Mouse (Mus musculus): ENCODE data around the gene Tfeb. TPM values are rescaled to one million over a fixed set of nuclear protein-coding genes. Genes with fewer than 3 reads are reported as not detected.
A peak's percentile ranks its signal among the peaks of the same experiment; 100 is the strongest.

The Tfeb gene
- polyA plus RNA-seq, 1 experiment from 2014 or later, result 13.6 TPM

- ATAC-seq (replicated peaks; ENCODE audit: low FRiP score, low TSS enrichment, low read depth) (no peak), DNase-seq (ENCODE audit: low spot score) (peak; percentile 74)
- Histone ChIP-seq H3K27ac (ENCODE audit: low read depth) (peak overlapping the region; percentile 80; the same call in 1 of the 2 replicates), H3K9ac (ENCODE audit: low read length) (peak overlapping the region; percentile 76), H3K4me2 (ENCODE audit: low read length) (peak overlapping the region; percentile 82), H3K4me3 (ENCODE audit: low read depth, low read length) (peak overlapping the region; percentile 91), H3K4me1 (replicated peaks; ENCODE audit: control insufficient read depth, insufficient read depth, low read length) (peaks cover 24% of the 10 kb centered on the region), H3K9me3 (ENCODE audit: control insufficient read depth, low read length) (no peaks in the 10 kb centered on the region), H3K36me3 (ENCODE audit: control insufficient read depth, insufficient read depth, low read length) (0 out of 2 replicates have a peak, but pooled peaks cover 3% of the 10 kb centered on the region), H3K27me3 (replicated peaks; ENCODE audit: control insufficient read depth, insufficient read depth, low read length) (0 out of 2 replicates have a peak, but pooled peaks cover 2% of the 10 kb centered on the region)
- 4% methylated on average over 45 of the region's 45 CpGs for WGBS
These were observed 97.0 kb downstream of the Tfeb start for GRCm38 (mm10) chr17:47833628-47834481.

DNA sequence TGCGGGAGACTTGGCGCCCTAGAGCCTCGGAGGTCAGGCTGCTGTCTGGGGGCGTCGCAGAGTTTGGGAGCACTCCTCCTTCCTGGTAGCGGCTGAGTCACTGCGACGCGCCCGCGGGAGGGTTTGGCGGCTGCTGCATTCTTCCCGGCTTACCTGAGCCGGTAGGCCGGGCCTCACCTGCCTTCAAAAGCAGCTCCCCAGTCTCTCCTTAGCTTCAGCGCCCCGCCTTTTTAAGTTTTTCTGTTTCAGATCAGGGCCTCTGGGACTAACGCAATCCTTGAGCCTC is 97.6 kb downstream of the Tfeb start, which contains the start of gene Mdfi:
Gene Mdfi (minus strand): TSS at position 210 of the 286 bp plus-strand sequence.
- H3K4me2 ChIP-seq (ENCODE audit: low read length), result peak within 1 kb of the TSS; percentile 82
- 5% methylated on average over 18 of the region's 18 CpGs for whole genome bisulfite sequencing
- H3K9me3 ChIP-seq (ENCODE audit: control insufficient read depth, low read length), result no peaks in the 10 kb centered on the region
- H3K9ac ChIP-seq (ENCODE audit: low read length), result peak within 1 kb of the TSS; percentile 76
- H3K4me1 ChIP-seq (replicated peaks; ENCODE audit: control insufficient read depth, insufficient read depth, low read length), result peaks cover 24% of the 10 kb centered on the region
- peak within 1 kb of the TSS; percentile 80; the same call in 1 of the 2 replicates for H3K27ac ChIP-seq (ENCODE audit: low read depth)
- ATAC-seq (replicated peaks; ENCODE audit: low FRiP score, low TSS enrichment, low read depth), result peak; percentile 14; the same call in 1 of the 2 replicates
- H3K4me3 ChIP-seq (ENCODE audit: low read depth, low read length), result peak within 1 kb of the TSS; percentile 91
- peak; percentile 72 for DNase-seq (ENCODE audit: low spot score)
- 0 out of 2 replicates have a peak, but pooled peaks cover 2% of the 10 kb centered on the region for H3K27me3 ChIP-seq (replicated peaks; ENCODE audit: control insufficient read depth, insufficient read depth, low read length)
- 0 out of 2 replicates have a peak, but pooled peaks cover 3% of the 10 kb centered on the region for H3K36me3 ChIP-seq (ENCODE audit: control insufficient read depth, insufficient read depth, low read length)

DNA sequence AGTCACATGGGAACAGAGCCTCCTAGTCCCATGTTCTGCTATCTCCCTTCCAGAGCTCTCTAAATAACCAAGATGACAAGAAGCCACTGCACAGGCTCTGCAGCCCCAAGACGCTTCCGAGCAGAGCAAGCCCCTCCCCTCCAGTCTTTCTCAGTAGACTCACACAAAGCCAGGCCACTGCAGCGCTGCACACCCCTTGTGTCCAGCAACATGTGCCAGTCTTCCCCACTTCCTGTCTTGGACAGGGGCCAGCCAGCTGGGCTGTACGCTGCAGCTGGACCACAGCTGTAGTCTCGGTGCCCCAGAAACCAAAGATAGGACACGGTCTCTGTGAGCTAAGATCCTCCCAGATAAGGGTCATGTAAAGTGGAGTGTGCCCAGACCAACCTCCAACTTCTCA is 101.0 kb downstream of the Tfeb start:
- WGBS, result 21% methylated on average over 6 of the region's 6 CpGs
- no peak overlapping the region for H3K4me2 ChIP-seq (ENCODE audit: low read length)
- no peak overlapping the region for H3K4me3 ChIP-seq (ENCODE audit: low read depth, low read length)
- H3K9me3 ChIP-seq (ENCODE audit: control insufficient read depth, low read length), result no peaks in the 10 kb centered on the region
- ATAC-seq (replicated peaks; ENCODE audit: low FRiP score, low TSS enrichment, low read depth) (no peak), DNase-seq (ENCODE audit: low spot score) (no peak)
- H3K27me3 ChIP-seq (replicated peaks; ENCODE audit: control insufficient read depth, insufficient read depth, low read length), result 0 out of 2 replicates have a peak, but pooled peaks cover 2% of the 10 kb centered on the region
- no peak overlapping the region for H3K9ac ChIP-seq (ENCODE audit: low read length)
- H3K27ac ChIP-seq (ENCODE audit: low read depth), result no peak overlapping the region
- H3K36me3 ChIP-seq (ENCODE audit: control insufficient read depth, insufficient read depth, low read length), result no peaks in the 10 kb centered on the region
- H3K4me1 ChIP-seq (replicated peaks; ENCODE audit: control insufficient read depth, insufficient read depth, low read length), result peaks cover 13% of the 10 kb centered on the region

DNA sequence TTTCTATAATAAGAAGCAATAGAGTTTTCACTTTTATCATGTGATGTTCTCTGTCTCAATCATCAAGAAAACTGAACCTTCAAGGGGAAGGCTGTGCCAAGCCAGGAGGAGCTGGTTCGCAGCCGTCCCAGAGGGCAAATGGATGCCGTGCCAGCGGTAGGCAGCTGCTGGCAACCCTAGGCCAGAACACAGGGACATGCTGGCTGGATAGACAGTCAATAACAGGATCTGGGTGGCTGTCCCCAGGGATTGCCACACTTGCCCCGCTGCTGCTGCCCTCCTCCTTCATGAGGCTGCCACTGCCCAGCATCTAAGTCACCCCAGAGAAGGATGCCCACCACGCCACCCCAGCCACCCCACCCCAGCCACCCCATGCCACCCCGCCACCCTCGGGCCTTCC is 104.7 kb downstream of the Tfeb start:
- Histone ChIP-seq H3K4me1 (replicated peaks; ENCODE audit: control insufficient read depth, insufficient read depth, low read length) (0 out of 2 replicates have a peak, but pooled peaks cover 5% of the 10 kb centered on the region), H3K9ac (ENCODE audit: low read length) (no peak overlapping the region), H3K4me2 (ENCODE audit: low read length) (no peak overlapping the region), H3K9me3 (ENCODE audit: control insufficient read depth, low read length) (no peaks in the 10 kb centered on the region), H3K4me3 (ENCODE audit: low read depth, low read length) (no peak overlapping the region), H3K27ac (ENCODE audit: low read depth) (no peak overlapping the region), H3K36me3 (ENCODE audit: control insufficient read depth, insufficient read depth, low read length) (no peaks in the 10 kb centered on the region), H3K27me3 (replicated peaks; ENCODE audit: control insufficient read depth, insufficient read depth, low read length) (no peaks in the 10 kb centered on the region)
- DNase-seq (ENCODE audit: low spot score) (no peak), ATAC-seq (replicated peaks; ENCODE audit: low FRiP score, low TSS enrichment, low read depth) (no peak)
- WGBS, result 92% methylated on average over 8 of the region's 8 CpGs

Other genes with a start within 250 kb of the Tfeb start
- gene Taf8, start 234.7 kb upstream of the Tfeb start, polyA plus RNA-seq (2014; fragmentation: Nextera tagmentation; extraction: Ambion mirVana), result 21.5 and 25.0 TPM in 2 replicates
- gene Ccnd3, start 232.0 kb upstream of the Tfeb start, polyA plus RNA-seq (2014; fragmentation: Nextera tagmentation; extraction: Ambion mirVana), result 450 and 457 TPM in 2 replicates
- gene Bysl, start 125.5 kb upstream of the Tfeb start, polyA plus RNA-seq (2014; fragmentation: Nextera tagmentation; extraction: Ambion mirVana), result 25.7 and 27.4 TPM in 2 replicates
- gene Med20, start 125.4 kb upstream of the Tfeb start, polyA plus RNA-seq (2014; fragmentation: Nextera tagmentation; extraction: Ambion mirVana), result 45.2 and 48.2 TPM in 2 replicates
- 1.6 and 1.8 TPM in 2 replicates for gene Gm20517, start 125.4 kb upstream of the Tfeb start, polyA plus RNA-seq (2014; fragmentation: Nextera tagmentation; extraction: Ambion mirVana)
- gene Usp49, start 106.3 kb upstream of the Tfeb start, polyA plus RNA-seq (2014; fragmentation: Nextera tagmentation; extraction: Ambion mirVana), result 5.3 and 6.5 TPM in 2 replicates
- 455 and 463 TPM in 2 replicates for gene Tomm6, start 48.6 kb upstream of the Tfeb start, polyA plus RNA-seq (2014; fragmentation: Nextera tagmentation; extraction: Ambion mirVana)
- gene Frs3, start 48.0 kb upstream of the Tfeb start, polyA plus RNA-seq (2014; fragmentation: Nextera tagmentation; extraction: Ambion mirVana), result 4.8 and 5.3 TPM in 2 replicates
- 0.90 and 1.4 TPM in 2 replicates for gene Gm21981, start 42.6 kb upstream of the Tfeb start, polyA plus RNA-seq (2014; fragmentation: Nextera tagmentation; extraction: Ambion mirVana)
- gene Prickle4, start 42.3 kb upstream of the Tfeb start, polyA plus RNA-seq (2014; fragmentation: Nextera tagmentation; extraction: Ambion mirVana), result 0.52 and 0.53 TPM in 2 replicates
- gene Pgc, start 10.2 kb upstream of the Tfeb start, polyA plus RNA-seq (2014; fragmentation: Nextera tagmentation; extraction: Ambion mirVana), result 2.1 and 2.6 TPM in 2 replicates
- gene Mdfi, start 97.7 kb downstream of the Tfeb start, polyA plus RNA-seq (2014; fragmentation: Nextera tagmentation; extraction: Ambion mirVana), result 31.7 and 34.1 TPM in 2 replicates
- 30.3 and 32.4 TPM in 2 replicates for gene Foxp4, start 187.6 kb downstream of the Tfeb start, polyA plus RNA-seq (2014; fragmentation: Nextera tagmentation; extraction: Ambion mirVana)

Data from intestine, embryonic 14.5 days (tissue).